Mouse (Mus musculus) B cell, adult (primary cell): Measurements from ENCODE around the gene Olfr1351. TPM values are rescaled to one million over a fixed set of nuclear protein-coding genes. Genes with fewer than 3 reads are reported as not detected.

ENCODE experiments used
- total RNA-seq: library from RNA; stranded (reverse); gene quantifications from 4 replicates; pipeline ENCODE4 v1.2.4, GENCODE M21; 2023; ENCODE audit not compliant: inconsistent age

The Olfr1351 gene
- total RNA-seq: not detected in 4 replicates

GRCm38 (mm10) chr10:79012172-79012571 is at the start of gene Olfr1351:
Gene Olfr1351, plus strand, starts transcription at chr10:79012472.

GRCm38 (mm10) chr10:78963009-78963408 is 49.3 kb upstream of the Olfr1351 start, which contains the start of gene Olfr1353:
Gene Olfr1353, plus strand, starts transcription at chr10:78963309.

GRCm38 (mm10) chr10:78980750-78981149 is 31.5 kb upstream of the Olfr1351 start, which contains the start of gene Olfr1352:
Gene Olfr1352, plus strand, starts transcription at chr10:78981050.

GRCm38 (mm10) chr10:79028441-79028840 is 16.2 kb downstream of the Olfr1351 start, which contains the start of gene Olfr57:
Gene Olfr57, plus strand, starts transcription at chr10:79028741.

Other genes starting within 250 kb of the Olfr1351 start
- gene Slc1a6, start 232.0 kb upstream of the Olfr1351 start, total RNA-seq: not detected in 4 replicates
- not detected in 4 replicates for gene Olfr1356, start 160.3 kb upstream of the Olfr1351 start, total RNA-seq
- gene Olfr1355, start 136.9 kb upstream of the Olfr1351 start, total RNA-seq: not detected in 4 replicates
- gene Olfr1354, start 99.3 kb upstream of the Olfr1351 start, total RNA-seq: not detected in 4 replicates
- not detected in 4 replicates for gene Olfr8, start 61.8 kb upstream of the Olfr1351 start, total RNA-seq
- not detected in 4 replicates for gene Olfr1353, start 49.2 kb upstream of the Olfr1351 start, total RNA-seq
- gene Olfr1352, start 31.4 kb upstream of the Olfr1351 start, total RNA-seq: not detected in 4 replicates
- gene Olfr57, start 16.3 kb downstream of the Olfr1351 start, total RNA-seq: not detected in 4 replicates
- gene 2610008E11Rik, start 85.1 kb downstream of the Olfr1351 start, total RNA-seq: 16.5 to 18.3 TPM (median 17.7 TPM) in 4 replicates
- gene Vmn2r80, start 136.3 kb downstream of the Olfr1351 start, total RNA-seq: not detected in 4 replicates
- not detected in 4 replicates for gene Vmn2r81, start 235.2 kb downstream of the Olfr1351 start, total RNA-seq